Mouse (Mus musculus): ENCODE measurements around the gene Kifc5b.
"Not testable (repeated sequence)": the region's sequence is repeated elsewhere in the genome, so short reads cannot be mapped to it uniquely, and the experiment has no call there.

- not testable (repeated sequence) for TF ChIP-seq EP300 (IDR thresholded peaks at IDR 0.05; ENCODE audit: insufficient read depth, low read depth, low read length); CTCF (IDR thresholded peaks at IDR 0.05; ENCODE audit: low read depth, low read length)
These were observed 5.5 kb downstream of the Kifc5b start for GRCm38 (mm10) chr17:26922368-26922767.

All from ES-Bruce4 (cell line).